Mouse (Mus musculus) CH12.LX (cell line): ENCODE data around the gene Plekhj1. TPM values are rescaled to one million over a fixed set of nuclear protein-coding genes. Genes with fewer than 3 reads are reported as not detected.

Experiments used
- DNase-seq: peaks from one replicate; pipeline ENCODE4 v3.0.0-alpha.2; 2013; ENCODE audit errors: extremely low read depth
- H3K27ac ChIP-seq: 2 replicates; pipeline ENCODE4 v1.5.1; 2012; ENCODE audit warnings: low read depth, mild to moderate bottlenecking, control low read depth, moderate library complexity; ENCODE audit not compliant: insufficient read depth
- H3K27me3 ChIP-seq: replicated peaks from 2 replicates; pipeline ENCODE3; 2012; ENCODE audit warnings: inconsistent platforms
- H3K36me3 ChIP-seq, 2 experiments: replicated peaks in 1 of 2; 2 replicates each; pipeline versions ENCODE3 to v1.6.1; 2012; ENCODE audit warnings: inconsistent platforms in 1 of 2, low read length in 1 of 2, mild to moderate bottlenecking in 1 of 2, mixed read lengths in 1 of 2, moderate library complexity in 1 of 2; ENCODE audit not compliant: control insufficient read depth in 1 of 2, insufficient read depth in 1 of 2
- H3K4me1 ChIP-seq, 2 experiments: 2 replicates each; pipeline ENCODE4 v1.6.1; 2012; ENCODE audit warnings: inconsistent platforms in 1 of 2, moderate library complexity in 1 of 2; ENCODE audit not compliant: insufficient read depth in 2 of 2, control insufficient read depth in 1 of 2
- H3K4me2 ChIP-seq: 2 replicates; pipeline ENCODE4 v1.6.1; 2012; ENCODE audit warnings: low read depth, mild to moderate bottlenecking, control low read depth; ENCODE audit not compliant: poor library complexity, insufficient read depth, severe bottlenecking
- H3K4me3 ChIP-seq, 3 experiments: fragments of 150-350 bp in 1 of 3; sonication (generic) in 1 of 3; replicated peaks in 1 of 3; 2 replicates each; pipeline versions ENCODE3 to v1.5.1; 2011 to 2012; ENCODE audit warnings: low read depth in 2 of 3, low read length in 2 of 3, mild to moderate bottlenecking in 2 of 3, moderate library complexity in 2 of 3, control low read depth in 1 of 3, improper control_type of control experiment in 1 of 3, inconsistent platforms in 1 of 3, mixed read lengths in 1 of 3; ENCODE audit not compliant: poor library complexity in 1 of 3
- H3K79me2 ChIP-seq: replicated peaks from 2 replicates; pipeline ENCODE4 v1.6.1; 2012; ENCODE audit warnings: mild to moderate bottlenecking, moderate library complexity; ENCODE audit not compliant: control insufficient read depth, poor library complexity, insufficient read depth, severe bottlenecking; ENCODE audit errors: extremely low read depth
- H3K9ac ChIP-seq: 2 replicates; pipeline ENCODE4 v1.6.1; 2012; ENCODE audit warnings: low read depth, mild to moderate bottlenecking, control low read depth, moderate library complexity; ENCODE audit not compliant: insufficient read depth
- H3K9me3 ChIP-seq: replicated peaks from 2 replicates; pipeline ENCODE3; 2012; ENCODE audit warnings: low read length, inconsistent platforms, mixed read lengths
- CHD1 ChIP-seq: IDR thresholded peaks from 2 replicates; pipeline ENCODE4 v1.6.1; 2012; ENCODE audit warnings: low read depth, low read length, improper control_type of control experiment, inconsistent platforms
- CHD2 ChIP-seq: IDR thresholded peaks from 2 replicates; pipeline ENCODE4 v1.6.1; 2011; ENCODE audit warnings: low read length, improper control_type of control experiment
- CTCF ChIP-seq, 2 experiments: IDR thresholded peaks in 1 of 2; conservative IDR thresholded peaks in 1 of 2; 2 replicates each; pipeline ENCODE4 v1.5.1; 2011 to 2012; ENCODE audit warnings: low read depth in 2 of 2, low read length in 2 of 2, improper control_type of control experiment in 1 of 2, inconsistent platforms in 1 of 2, mild to moderate bottlenecking in 1 of 2, moderate library complexity in 1 of 2
- E2F4 ChIP-seq: IDR thresholded peaks from 2 replicates; pipeline ENCODE4 v1.6.1; 2011; ENCODE audit warnings: low read depth, low read length, improper control_type of control experiment; ENCODE audit not compliant: insufficient replicate concordance
- EP300 ChIP-seq: IDR thresholded peaks from 2 replicates; pipeline ENCODE4 v1.6.1; 2011; ENCODE audit warnings: low read length, improper control_type of control experiment
- IRF4 ChIP-seq: IDR thresholded peaks from 2 replicates; pipeline ENCODE4 v1.6.1; 2014; ENCODE audit warnings: low read depth, mild to moderate bottlenecking, inconsistent platforms, low read length, improper control_type of control experiment
- JUN ChIP-seq: IDR thresholded peaks from 2 replicates; pipeline ENCODE4 v1.6.1; 2011; ENCODE audit warnings: low read depth, mild to moderate bottlenecking, low read length, improper control_type of control experiment, moderate library complexity; ENCODE audit not compliant: insufficient read depth
- JUND ChIP-seq: conservative IDR thresholded peaks from 2 replicates; pipeline ENCODE4 v1.6.1; 2011; ENCODE audit warnings: low read depth, low read length, improper control_type of control experiment
- KAT2A ChIP-seq: IDR thresholded peaks from 2 replicates; pipeline ENCODE4 v1.6.1; 2012; ENCODE audit warnings: low read length, improper control_type of control experiment, inconsistent platforms; ENCODE audit not compliant: insufficient replicate concordance
- MAFK ChIP-seq: IDR thresholded peaks from 2 replicates; pipeline ENCODE4 v1.6.1; 2011; ENCODE audit warnings: low read length, improper control_type of control experiment; ENCODE audit not compliant: insufficient replicate concordance
- MAX ChIP-seq: IDR thresholded peaks from 2 replicates; pipeline ENCODE4 v1.6.1; 2011; ENCODE audit warnings: low read length, improper control_type of control experiment
- MEF2A ChIP-seq: IDR thresholded peaks from 2 replicates; pipeline ENCODE4 v1.6.1; 2014; ENCODE audit warnings: low read depth, mild to moderate bottlenecking, inconsistent platforms, low read length, improper control_type of control experiment, borderline replicate concordance
- MYC ChIP-seq: IDR thresholded peaks from 2 replicates; pipeline ENCODE4 v1.6.1; 2011; ENCODE audit warnings: low read depth, mild to moderate bottlenecking, improper control_type of control experiment, low read length
- NRF1 ChIP-seq: IDR thresholded peaks from 2 replicates; pipeline ENCODE4 v1.6.1; 2014; ENCODE audit warnings: low read depth, mild to moderate bottlenecking, inconsistent platforms, low read length, improper control_type of control experiment, moderate library complexity
- PAX5 ChIP-seq: IDR thresholded peaks from 2 replicates; pipeline ENCODE4 v1.6.1; 2012; ENCODE audit warnings: low read length, inconsistent platforms, mixed read lengths
- POLR2A ChIP-seq: IDR thresholded peaks from 2 replicates; pipeline ENCODE4 v1.6.1; 2011; ENCODE audit warnings: low read depth, mild to moderate bottlenecking, improper control_type of control experiment, low read length
- RCOR1 ChIP-seq: conservative IDR thresholded peaks from 2 replicates; pipeline ENCODE4 v1.6.1; 2012; ENCODE audit warnings: low read depth, mild to moderate bottlenecking, inconsistent platforms, low read length, improper control_type of control experiment
- SMC3 ChIP-seq: IDR thresholded peaks from 2 replicates; pipeline ENCODE4 v1.6.1; 2011; ENCODE audit warnings: low read depth, low read length, improper control_type of control experiment
- TBP ChIP-seq: conservative IDR thresholded peaks from 2 replicates; pipeline ENCODE4 v1.6.1; 2011; ENCODE audit warnings: low read depth, low read length, improper control_type of control experiment
- TCF12 ChIP-seq: IDR thresholded peaks from 2 replicates; pipeline ENCODE4 v1.6.1; 2014; ENCODE audit warnings: low read depth, mild to moderate bottlenecking, inconsistent platforms, low read length, improper control_type of control experiment
- UBTF ChIP-seq: IDR thresholded peaks from 2 replicates; pipeline ENCODE4 v1.6.1; 2012; ENCODE audit warnings: low read depth, mild to moderate bottlenecking, inconsistent platforms, low read length, improper control_type of control experiment, moderate library complexity
- USF2 ChIP-seq: conservative IDR thresholded peaks from 2 replicates; pipeline ENCODE4 v1.6.1; 2011; ENCODE audit warnings: low read depth, low read length, improper control_type of control experiment
- ZMIZ1 ChIP-seq: IDR thresholded peaks from 2 replicates; pipeline ENCODE4 v1.6.1; 2012; ENCODE audit warnings: low read depth, mild to moderate bottlenecking, inconsistent platforms, low read length, improper control_type of control experiment
- dilution Hi-C: fragments of 300-500 bp; cut with MboI; formaldehyde crosslinking; loops from 2 replicates; pipeline ENCODE4 v1.14.3; 2020; ENCODE audit warnings: low sequenced_read_pairs; ENCODE audit not compliant: extremely low pct_unique_long_range_greater_than_20kb, extremely low pct_ligation_motif_present
- in situ Hi-C: fragments of 300-500 bp; cut with MboI; formaldehyde crosslinking; loops from 3 replicates; pipeline ENCODE4 v1.14.3; 2019; ENCODE audit warnings: low sequenced_read_pairs, low pct_ligation_motif_present, low pct_unique_long_range_greater_than_20kb, mixed read lengths
- polyA plus RNA-seq: library from polyadenylated mRNA; unstranded; fragments of >175 nt; gene quantifications from 2 replicates; pipeline ENCODE4 v1.2.1, GENCODE M21; 2012; ENCODE audit warnings: low read depth; ENCODE audit not compliant: insufficient read length
- total RNA-seq, 2 experiments: library from RNA; depleted of rRNA; stranded (reverse); fragments of 300-350 nt in 1 of 2; fragments of >200 nt in 1 of 2; gene quantifications; 2 replicates each; pipeline ENCODE4 v1.2.3; 2012 to 2014

Plekhj1 gene
- total and polyA plus RNA-seq, 3 experiments = 63.4 to 123 (median 63.8) TPM

DNA sequence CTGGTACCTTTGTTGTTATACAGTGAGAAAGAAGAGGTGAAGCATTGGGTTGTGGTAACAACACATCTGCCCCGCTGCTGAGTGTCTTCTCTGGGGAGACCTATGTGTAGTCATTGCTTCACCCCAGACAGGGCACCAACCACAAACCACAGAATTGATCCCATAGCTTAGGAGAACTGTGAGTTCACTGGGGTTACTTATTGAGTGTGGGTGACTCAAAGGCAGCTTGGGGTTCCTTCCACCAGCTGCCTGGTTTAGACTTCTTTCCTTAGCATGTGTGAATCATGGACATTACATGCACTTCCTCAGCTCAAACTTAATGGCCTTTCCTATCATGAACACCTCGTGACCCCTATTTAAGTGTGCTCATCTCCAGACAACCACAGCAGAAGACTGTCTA lies 34.9 kb downstream of the Plekhj1 start:
- Histone ChIP-seq H3K79me2 (peaks cover 63% of the 10 kb centered on the region), H3K27ac (no peak overlapping the region), H3K4me2 (no peak overlapping the region), H3K36me3 (peaks cover 40 to 84% of the 10 kb centered on the region in 2 experiments), H3K27me3 (no peaks in the 10 kb centered on the region), H3K9ac (no peak overlapping the region), H3K4me3 (no peak overlapping the region), H3K9me3 (no peaks in the 10 kb centered on the region), H3K4me1 (peaks cover 11 to 36% of the 10 kb centered on the region in 2 experiments)
- dilution Hi-C loops (no loop called here), in situ Hi-C loops (loop anchor here (5.0 kb wide), 1 partner anchor 34 kb away; the partner anchor contains the start of genes Plekhj1 and Sf3a2)
- DNase-seq = no peak
- TF ChIP-seq EP300 = no peak
- no peak for TF ChIP-seq PAX5
- TF ChIP-seq CTCF (conservative IDR thresholded peaks at IDR 0.05 in 1 of 2, IDR thresholded peaks at IDR 0.05 in 1 of 2; ENCODE audit: low read depth in 2 of 2, low read length in 2 of 2) = no peak
- TF ChIP-seq MEF2A = no peak
- TF ChIP-seq TBP = no peak
- TF ChIP-seq IRF4 = no peak
- TF ChIP-seq JUN = no peak
- TF ChIP-seq POLR2A = no peak
- TF ChIP-seq RCOR1 = no peak
- no peak for TF ChIP-seq UBTF
- TF ChIP-seq TCF12 = no peak
- TF ChIP-seq NRF1 = no peak
- TF ChIP-seq SMC3 = no peak
- TF ChIP-seq USF2 = no peak
- TF ChIP-seq MAX = no peak
- no peak for TF ChIP-seq MYC
- no peak for TF ChIP-seq CHD2
- no peak for TF ChIP-seq E2F4
- TF ChIP-seq CHD1 = no peak
- TF ChIP-seq MAFK = no peak

DNA sequence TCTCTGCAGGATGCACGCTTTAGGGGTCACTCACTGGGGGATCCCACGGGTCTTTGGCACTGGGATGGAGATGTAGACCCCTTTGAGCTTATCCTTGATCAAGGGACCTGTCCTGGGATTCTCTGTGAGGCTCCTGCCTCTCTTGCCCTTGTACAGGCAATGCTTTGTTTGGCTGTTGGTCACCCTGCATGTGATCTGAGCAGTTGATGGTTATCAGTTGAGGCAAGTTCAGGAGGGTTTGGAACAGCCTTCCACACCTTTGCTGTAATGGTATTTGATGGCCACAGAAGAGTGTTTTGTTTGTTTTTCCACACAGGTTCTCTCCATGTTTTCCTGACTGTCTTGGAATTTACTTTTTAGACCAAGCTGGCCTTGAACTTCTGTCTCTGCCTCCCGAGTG lies 36.6 kb downstream of the Plekhj1 start:
- TF ChIP-seq JUND = no peak
- TF ChIP-seq IRF4 = no peak
- no peak for TF ChIP-seq TBP
- no peak for TF ChIP-seq ZMIZ1
- no peak for TF ChIP-seq KAT2A
- no peak for TF ChIP-seq CHD1
- no peak for TF ChIP-seq UBTF
- no peak for TF ChIP-seq RCOR1
- in situ Hi-C loops = loop anchor here (5.0 kb wide), 1 partner anchor 35 kb away; the partner anchor contains the start of genes Plekhj1 and Sf3a2
- H3K9me3 ChIP-seq = no peaks in the 10 kb centered on the region
- no peak overlapping the region for H3K27ac ChIP-seq
- peaks cover 25 to 78% of the 10 kb centered on the region in 2 experiments for H3K36me3 ChIP-seq
- H3K4me3 ChIP-seq = no peak overlapping the region
- H3K79me2 ChIP-seq = peaks cover 78% of the 10 kb centered on the region
- H3K9ac ChIP-seq = no peak overlapping the region
- no peak for DNase-seq
- dilution Hi-C loops = no loop called here
- H3K4me1 ChIP-seq = peaks cover 22 to 53% of the 10 kb centered on the region in 2 experiments
- H3K27me3 ChIP-seq = no peaks in the 10 kb centered on the region
- no peak overlapping the region for H3K4me2 ChIP-seq
